Mouse (Mus musculus) liver, embryonic 13.5 days (tissue): ENCODE data around the gene Erp29. TPM values are rescaled to one million over a fixed set of nuclear protein-coding genes. Genes with fewer than 3 reads are reported as not detected.

Experiments
- ATAC-seq: fragments of 200-750 bp; cut with Nextera tagmentation; 2 replicates; pipeline ENCODE4 v1.8.0; 2017; ENCODE audit warnings: low read depth, mild to moderate bottlenecking, moderate number of reproducible peaks, moderate library complexity
- DNase-seq: peaks from one replicate; pipeline ENCODE4 v3.0.0; 2022
- H3K27ac ChIP-seq: fragments of 300-500 bp; sonication (generic); 2 replicates; pipeline ENCODE4 v1.5.1; 2015; ENCODE audit warnings: moderate library complexity, mild to moderate bottlenecking, inconsistent platforms
- H3K27me3 ChIP-seq: fragments of 300-500 bp; sonication (generic); 2 replicates; pipeline ENCODE4 v1.6.1; 2015; ENCODE audit warnings: mild to moderate bottlenecking, inconsistent platforms
- H3K36me3 ChIP-seq: fragments of 300-500 bp; sonication (generic); 2 replicates; pipeline ENCODE4 v1.6.1; 2015; ENCODE audit warnings: mild to moderate bottlenecking, inconsistent platforms
- H3K4me1 ChIP-seq: fragments of 300-500 bp; sonication (generic); replicated peaks from 2 replicates; pipeline ENCODE4 v1.6.1; 2015; ENCODE audit warnings: inconsistent platforms
- H3K4me2 ChIP-seq: fragments of 300-500 bp; sonication (generic); 2 replicates; pipeline ENCODE4 v1.6.1; 2015; ENCODE audit warnings: inconsistent platforms, mild to moderate bottlenecking, moderate library complexity
- H3K4me3 ChIP-seq: fragments of 300-500 bp; sonication (generic); replicated peaks from 2 replicates; pipeline ENCODE4 v1.5.1; 2015; ENCODE audit warnings: mild to moderate bottlenecking, inconsistent platforms
- H3K9ac ChIP-seq: fragments of 300-500 bp; sonication (generic); 2 replicates; pipeline ENCODE4 v1.6.1; 2015; ENCODE audit warnings: mild to moderate bottlenecking, inconsistent platforms
- H3K9me3 ChIP-seq: fragments of 300-500 bp; sonication (generic); replicated peaks from 2 replicates; pipeline ENCODE4 v1.6.1; 2016; ENCODE audit warnings: inconsistent platforms
- WGBS: fragments of 180-500 bp; shearing (Covaris S2); methylation state at CpG from one replicate; pipeline ENCODE4 v1.1.7; 2015; ENCODE audit not compliant: insufficient replicate concordance; 5-methylcytosine and 5-hydroxymethylcytosine counted together
- polyA plus RNA-seq: library from polyadenylated mRNA; unstranded; fragments of >200 nt; fragmentation: Nextera tagmentation; extraction: Ambion mirVana; gene quantifications from 2 replicates; pipeline ENCODE4 v1.2.1, GENCODE M21; 2015

Erp29 gene
- polyA plus RNA-seq, 1 experiment from 2014 or later, result 102 TPM

- no peaks in the 10 kb centered on the region for H3K27me3 ChIP-seq
- ATAC-seq (no peak), DNase-seq (no peak)
- peaks cover 34% of the 10 kb centered on the region for H3K4me1 ChIP-seq
- WGBS, result 74% methylated on average over 3 of the region's 3 CpGs
- peaks cover 63% of the 10 kb centered on the region for H3K36me3 ChIP-seq
- H3K9me3 ChIP-seq, result no peaks in the 10 kb centered on the region
- no peak overlapping the region for H3K4me3 ChIP-seq
- H3K27ac ChIP-seq, result peak overlapping the region; percentile 29; the same call in 1 of the 2 replicates
- no peak overlapping the region for H3K4me2 ChIP-seq
- no peak overlapping the region for H3K9ac ChIP-seq
Observed at GRCm38 (mm10) chr5:121448450-121448849, 3.9 kb downstream of the Erp29 start.

- H3K36me3 ChIP-seq, result peaks cover 94% of the 10 kb centered on the region
- 81% methylated on average over 5 of the region's 5 CpGs for WGBS
- no peak overlapping the region for H3K4me3 ChIP-seq
- no peak overlapping the region for H3K27ac ChIP-seq
- H3K4me2 ChIP-seq, result no peak overlapping the region
- DNase-seq (no peak), ATAC-seq (no peak)
- no peaks in the 10 kb centered on the region for H3K9me3 ChIP-seq
- no peaks in the 10 kb centered on the region for H3K27me3 ChIP-seq
- H3K9ac ChIP-seq, result no peak overlapping the region
- peaks cover 8% of the 10 kb centered on the region for H3K4me1 ChIP-seq
Observed at GRCm38 (mm10) chr5:121444870-121445269, 7.4 kb downstream of the Erp29 start.

GRCm38 (mm10) chr5:121443548-121443947 is 8.8 kb downstream of the Erp29 start:
- Histone ChIP-seq H3K27me3 (no peaks in the 10 kb centered on the region), H3K27ac (no peak overlapping the region), H3K9me3 (no peaks in the 10 kb centered on the region), H3K36me3 (peaks cover 94% of the 10 kb centered on the region), H3K9ac (no peak overlapping the region), H3K4me2 (no peak overlapping the region), H3K4me3 (no peak overlapping the region), H3K4me1 (no peaks in the 10 kb centered on the region)
- DNase-seq (peak; percentile 55), ATAC-seq (no peak)
- 71% methylated on average over 3 of the region's 3 CpGs for WGBS

GRCm38 (mm10) chr5:121438756-121439155 is 13.6 kb downstream of the Erp29 start:
- H3K9ac ChIP-seq, result no peak overlapping the region
- DNase-seq (no peak), ATAC-seq (no peak)
- no peak overlapping the region for H3K4me2 ChIP-seq
- H3K27ac ChIP-seq, result no peak overlapping the region
- WGBS, result 86% methylated on average over 11 of the region's 11 CpGs
- H3K36me3 ChIP-seq, result peaks cover 93% of the 10 kb centered on the region
- H3K4me1 ChIP-seq, result no peaks in the 10 kb centered on the region
- no peak overlapping the region for H3K4me3 ChIP-seq
- H3K9me3 ChIP-seq, result no peaks in the 10 kb centered on the region
- H3K27me3 ChIP-seq, result no peaks in the 10 kb centered on the region

- Histone ChIP-seq H3K27ac (no peak overlapping the region), H3K36me3 (peaks cover 93% of the 10 kb centered on the region), H3K4me3 (no peak overlapping the region), H3K4me2 (no peak overlapping the region), H3K9ac (no peak overlapping the region), H3K9me3 (no peaks in the 10 kb centered on the region), H3K27me3 (no peaks in the 10 kb centered on the region), H3K4me1 (no peaks in the 10 kb centered on the region)
- no peak for ATAC-seq
- 78% methylated on average over 5 of the region's 5 CpGs for WGBS
- no peak for DNase-seq
Observed at GRCm38 (mm10) chr5:121438131-121438530, 14.2 kb downstream of the Erp29 start.

- WGBS, result 89% methylated on average over 3 of the region's 3 CpGs
- H3K4me1 ChIP-seq, result no peaks in the 10 kb centered on the region
- H3K9ac ChIP-seq, result no peak overlapping the region
- no peak overlapping the region for H3K4me2 ChIP-seq
- no peak for DNase-seq
- no peaks in the 10 kb centered on the region for H3K27me3 ChIP-seq
- ATAC-seq, result no peak
- H3K4me3 ChIP-seq, result no peak overlapping the region
- H3K36me3 ChIP-seq, result peaks cover 100% of the 10 kb centered on the region
- H3K27ac ChIP-seq, result no peak overlapping the region
- H3K9me3 ChIP-seq, result no peaks in the 10 kb centered on the region
Observed at GRCm38 (mm10) chr5:121428954-121429353, 23.4 kb downstream of the Erp29 start.

- no peaks in the 10 kb centered on the region for H3K9me3 ChIP-seq
- peaks cover 99% of the 10 kb centered on the region for H3K36me3 ChIP-seq
- 90% methylated on average over 10 of the region's 10 CpGs for WGBS
- no peak overlapping the region for H3K9ac ChIP-seq
- H3K4me3 ChIP-seq, result no peak overlapping the region
- H3K4me1 ChIP-seq, result no peaks in the 10 kb centered on the region
- H3K4me2 ChIP-seq, result no peak overlapping the region
- H3K27ac ChIP-seq, result no peak overlapping the region
- ATAC-seq (no peak), DNase-seq (no peak)
- H3K27me3 ChIP-seq, result no peaks in the 10 kb centered on the region
Observed at GRCm38 (mm10) chr5:121423297-121423696, 29.0 kb downstream of the Erp29 start.

GRCm38 (mm10) chr5:121422787-121423186 is 29.5 kb downstream of the Erp29 start:
- Histone ChIP-seq H3K4me1 (no peaks in the 10 kb centered on the region), H3K4me3 (no peak overlapping the region), H3K27me3 (no peaks in the 10 kb centered on the region), H3K9ac (no peak overlapping the region), H3K9me3 (no peaks in the 10 kb centered on the region), H3K4me2 (no peak overlapping the region), H3K36me3 (peaks cover 99% of the 10 kb centered on the region), H3K27ac (no peak overlapping the region)
- ATAC-seq (no peak), DNase-seq (no peak)
- 87% methylated on average over 6 of the region's 6 CpGs for WGBS

- no peak for ATAC-seq
- H3K36me3 ChIP-seq, result peaks cover 99% of the 10 kb centered on the region
- no peak overlapping the region for H3K27ac ChIP-seq
- no peak for DNase-seq
- 86% methylated on average over 9 of the region's 9 CpGs for WGBS
- no peaks in the 10 kb centered on the region for H3K4me1 ChIP-seq
- no peak overlapping the region for H3K9ac ChIP-seq
- no peak overlapping the region for H3K4me2 ChIP-seq
- no peaks in the 10 kb centered on the region for H3K27me3 ChIP-seq
- H3K4me3 ChIP-seq, result no peak overlapping the region
- H3K9me3 ChIP-seq, result no peaks in the 10 kb centered on the region
Observed at GRCm38 (mm10) chr5:121420721-121421120, 31.6 kb downstream of the Erp29 start.

- Histone ChIP-seq H3K4me1 (0 out of 2 replicates have a peak, but pooled peaks cover 10% of the 10 kb centered on the region), H3K27ac (no peak overlapping the region), H3K4me3 (no peak overlapping the region), H3K36me3 (peaks cover 94% of the 10 kb centered on the region), H3K4me2 (no peak overlapping the region), H3K27me3 (no peaks in the 10 kb centered on the region), H3K9me3 (no peaks in the 10 kb centered on the region), H3K9ac (no peak overlapping the region)
- 90% methylated on average over 4 of the region's 4 CpGs for WGBS
- ATAC-seq (no peak), DNase-seq (no peak)
Observed at GRCm38 (mm10) chr5:121410975-121411374, 41.3 kb downstream of the Erp29 start.

- H3K9ac ChIP-seq, result no peak overlapping the region
- peaks cover 26% of the 10 kb centered on the region for H3K4me1 ChIP-seq
- H3K4me3 ChIP-seq, result no peak overlapping the region
- H3K27me3 ChIP-seq, result no peaks in the 10 kb centered on the region
- H3K27ac ChIP-seq, result no peak overlapping the region
- no peak for ATAC-seq
- H3K9me3 ChIP-seq, result no peaks in the 10 kb centered on the region
- DNase-seq, result no peak
- peaks cover 92% of the 10 kb centered on the region for H3K36me3 ChIP-seq
- no peak overlapping the region for H3K4me2 ChIP-seq
- WGBS, result 83% methylated on average over 8 of the region's 8 CpGs
Observed at GRCm38 (mm10) chr5:121407856-121408255, 44.5 kb downstream of the Erp29 start.

GRCm38 (mm10) chr5:121400849-121401248 is 51.5 kb downstream of the Erp29 start:
- H3K27me3 ChIP-seq, result no peaks in the 10 kb centered on the region
- WGBS, result 29% methylated on average over 5 of the region's 5 CpGs
- H3K9me3 ChIP-seq, result no peaks in the 10 kb centered on the region
- peak overlapping the region; percentile 49; the same call in 1 of the 2 replicates for H3K27ac ChIP-seq
- H3K4me3 ChIP-seq, result peak overlapping the region; percentile 6; the same call in 1 of the 2 replicates
- peak overlapping the region; percentile 53; the same call in 1 of the 2 replicates for H3K9ac ChIP-seq
- no peak for ATAC-seq
- peaks cover 54% of the 10 kb centered on the region for H3K36me3 ChIP-seq
- no peak for DNase-seq
- 0 out of 2 replicates have a peak overlapping the region, but pooled peaks have one; percentile 26 for H3K4me2 ChIP-seq
- H3K4me1 ChIP-seq, result peaks cover 75% of the 10 kb centered on the region
